Mouse (Mus musculus) cortical plate, adult 2 months (tissue): ENCODE results near the gene Ppan. TPM values are rescaled to one million over a fixed set of nuclear protein-coding genes. Genes with fewer than 3 reads are reported as not detected.

Experiments
- H3K27ac ChIP-seq: fragments of 200-500 bp; 2 replicates; pipeline ENCODE4 v1.5.1; 2012; ENCODE audit warnings: low read length, control low read depth, inconsistent platforms; ENCODE audit not compliant: insufficient read depth
- H3K4me1 ChIP-seq: fragments of 200-500 bp; 2 replicates; pipeline ENCODE4 v1.6.1; 2011; ENCODE audit warnings: low read length; ENCODE audit not compliant: control insufficient read depth, insufficient read depth
- H3K4me3 ChIP-seq: fragments of 200-500 bp; 2 replicates; pipeline ENCODE4 v1.5.1; 2011; ENCODE audit warnings: mild to moderate bottlenecking, low read length, control low read depth; ENCODE audit not compliant: insufficient read depth
- CTCF ChIP-seq: fragments of 200-500 bp; IDR thresholded peaks from 2 replicates; pipeline ENCODE4 v1.5.1; 2011; ENCODE audit warnings: mild to moderate bottlenecking, control low read depth, low read length; ENCODE audit not compliant: insufficient read depth; ENCODE audit errors: extremely low read depth
- POLR2A ChIP-seq: fragments of 200-500 bp; IDR thresholded peaks from 2 replicates; pipeline ENCODE4 v1.6.1; 2011; ENCODE audit warnings: mild to moderate bottlenecking, low read length, control low read depth; ENCODE audit not compliant: insufficient read depth; ENCODE audit errors: extremely low read depth
- polyA plus RNA-seq: library from polyadenylated mRNA; depleted of rRNA; stranded (reverse); fragments of >200 nt; gene quantifications from 2 replicates; pipeline ENCODE4 v1.2.3, GENCODE M21; 2012; rRNA removed

The Ppan gene
- polyA plus RNA-seq, 1 experiment, result 41.7 TPM

- H3K4me1 ChIP-seq, result no peaks in the 10 kb centered on the region
- TF ChIP-seq POLR2A, result no peak
- no peak for TF ChIP-seq CTCF
Observed at GRCm38 (mm10) chr9:20909948-20910347, 22.0 kb downstream of the Ppan start.

GRCm38 (mm10) chr9:20916160-20916559 is 28.2 kb downstream of the Ppan start:
- Histone ChIP-seq H3K27ac (no peak overlapping the region), H3K4me3 (no peak overlapping the region), H3K4me1 (no peaks in the 10 kb centered on the region)
- no peak for TF ChIP-seq POLR2A
- TF ChIP-seq CTCF, result peak; percentile 39

More at GRCm38 (mm10) chr9:20909948-20910347, 22.0 kb downstream of the Ppan start:
- Histone ChIP-seq H3K4me3 (no peak overlapping the region), H3K27ac (no peak overlapping the region)

- Histone ChIP-seq H3K27ac (no peak overlapping the region), H3K4me3 (no peak overlapping the region), H3K4me1 (no peaks in the 10 kb centered on the region)
- TF ChIP-seq CTCF (no peak), POLR2A (no peak)
Observed at GRCm38 (mm10) chr9:20923258-20923657, 35.3 kb downstream of the Ppan start.

Other genes starting within 250 kb of the Ppan start
- gene Ubl5, start 245.3 kb upstream of the Ppan start, polyA plus RNA-seq, result 569 and 577 TPM in 2 replicates
- gene Fbxl12, start 243.4 kb upstream of the Ppan start, polyA plus RNA-seq, result 26.9 and 30.3 TPM in 2 replicates
- 47.1 and 47.4 TPM in 2 replicates for gene Pin1, start 236.1 kb upstream of the Ppan start, polyA plus RNA-seq
- 202 and 204 TPM in 2 replicates for gene Olfm2, start 141.8 kb upstream of the Ppan start, polyA plus RNA-seq
- 1.2 and 1.3 TPM in 2 replicates for gene Col5a3, start 73.1 kb upstream of the Ppan start, polyA plus RNA-seq
- not detected in 2 replicates for gene Rdh8, start 69.7 kb upstream of the Ppan start, polyA plus RNA-seq
- 237 and 256 TPM in 2 replicates for gene A230050P20Rik, start 19.5 kb upstream of the Ppan start, polyA plus RNA-seq
- gene Angptl6, start 8.4 kb upstream of the Ppan start, polyA plus RNA-seq, result 12.6 and 14.5 TPM in 2 replicates
- 114 and 115 TPM in 2 replicates for gene Eif3g, start 10.4 kb downstream of the Ppan start, polyA plus RNA-seq
- 31.7 and 31.9 TPM in 2 replicates for gene Dnmt1, start 71.7 kb downstream of the Ppan start, polyA plus RNA-seq
- gene S1pr2, start 88.6 kb downstream of the Ppan start, polyA plus RNA-seq, result 1.4 and 1.5 TPM in 2 replicates
- 108 and 109 TPM in 2 replicates for gene Mrpl4, start 114.6 kb downstream of the Ppan start, polyA plus RNA-seq
- 2.8 and 3.6 TPM in 2 replicates for gene Icam1, start 127.8 kb downstream of the Ppan start, polyA plus RNA-seq
- 1.7 and 2.3 TPM in 2 replicates for gene Icam4, start 141.2 kb downstream of the Ppan start, polyA plus RNA-seq
- 176 and 200 TPM in 2 replicates for gene Icam5, start 143.9 kb downstream of the Ppan start, polyA plus RNA-seq
- 1.8 and 2.1 TPM in 2 replicates for gene Zglp1, start 178.9 kb downstream of the Ppan start, polyA plus RNA-seq
- gene Gm49373, start 184.9 kb downstream of the Ppan start, polyA plus RNA-seq, result 2.4 and 2.7 TPM in 2 replicates
- 157 and 160 TPM in 2 replicates for gene Fdx1l, start 185.4 kb downstream of the Ppan start, polyA plus RNA-seq
- 2.3 and 3.0 TPM in 2 replicates for gene Gm38431, start 203.8 kb downstream of the Ppan start, polyA plus RNA-seq
- 24.3 and 26.1 TPM in 2 replicates for gene Raver1, start 203.8 kb downstream of the Ppan start, polyA plus RNA-seq
- gene Tyk2, start 243.1 kb downstream of the Ppan start, polyA plus RNA-seq, result 16.4 and 18.6 TPM in 2 replicates